Mouse (Mus musculus): ENCODE measurements at regions not wholly inside any gene's neighbourhood (a gene's known extent, or its start where the extent isn't known, plus 50 kb on each side); places are given as distances from the start of the nearest gene placed in this dataset.

DNA sequence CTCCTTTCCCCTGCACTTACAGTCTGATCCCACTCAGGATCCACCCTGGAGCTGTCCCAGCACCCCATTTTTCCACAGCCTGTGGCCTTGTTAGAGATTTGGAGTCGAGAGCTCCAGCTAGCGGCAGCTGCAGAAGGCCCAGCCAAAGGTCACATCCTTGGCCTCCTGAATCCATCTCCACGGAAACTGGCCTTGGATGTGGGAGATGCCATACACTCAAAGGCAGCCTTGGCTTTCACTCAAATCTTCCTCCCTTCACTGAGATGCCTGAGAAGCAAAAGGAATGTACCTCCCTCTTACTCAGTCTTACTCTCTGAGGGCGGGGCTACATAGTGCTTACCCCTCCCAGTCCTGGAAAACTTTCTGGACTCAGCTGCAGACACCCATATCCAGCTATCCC is 56.2 kb upstream of the Ky start:
- intact Hi-C loops (cut with DNase I) = no loop called here
- peak in 1 of 2 experiments; percentile 19 for DNase-seq (ENCODE audit: low spot score in 2 of 2)

DNA sequence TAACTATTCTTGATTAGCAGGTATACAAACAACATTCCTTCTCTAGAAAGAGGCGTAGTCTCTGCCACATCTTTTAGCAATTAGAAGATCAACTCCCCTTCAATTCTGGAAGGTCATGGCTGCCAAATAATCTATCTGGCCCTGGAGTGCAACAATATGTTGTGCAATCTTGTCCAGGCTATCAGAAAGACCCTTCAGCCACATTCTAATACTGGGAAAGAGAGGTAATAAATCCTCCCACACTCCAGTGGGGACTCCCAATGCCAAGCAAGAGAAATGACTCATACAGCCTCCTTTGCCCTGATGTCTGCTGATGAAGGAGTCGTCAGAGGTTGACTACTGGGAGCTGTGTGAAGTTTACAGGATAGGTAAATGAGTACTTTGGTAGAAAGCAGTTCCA is 59.5 kb upstream of the Ky start:
- intact Hi-C loops (cut with DNase I) = no loop called here
- no peak for DNase-seq (ENCODE audit: low spot score in 2 of 2)

DNA sequence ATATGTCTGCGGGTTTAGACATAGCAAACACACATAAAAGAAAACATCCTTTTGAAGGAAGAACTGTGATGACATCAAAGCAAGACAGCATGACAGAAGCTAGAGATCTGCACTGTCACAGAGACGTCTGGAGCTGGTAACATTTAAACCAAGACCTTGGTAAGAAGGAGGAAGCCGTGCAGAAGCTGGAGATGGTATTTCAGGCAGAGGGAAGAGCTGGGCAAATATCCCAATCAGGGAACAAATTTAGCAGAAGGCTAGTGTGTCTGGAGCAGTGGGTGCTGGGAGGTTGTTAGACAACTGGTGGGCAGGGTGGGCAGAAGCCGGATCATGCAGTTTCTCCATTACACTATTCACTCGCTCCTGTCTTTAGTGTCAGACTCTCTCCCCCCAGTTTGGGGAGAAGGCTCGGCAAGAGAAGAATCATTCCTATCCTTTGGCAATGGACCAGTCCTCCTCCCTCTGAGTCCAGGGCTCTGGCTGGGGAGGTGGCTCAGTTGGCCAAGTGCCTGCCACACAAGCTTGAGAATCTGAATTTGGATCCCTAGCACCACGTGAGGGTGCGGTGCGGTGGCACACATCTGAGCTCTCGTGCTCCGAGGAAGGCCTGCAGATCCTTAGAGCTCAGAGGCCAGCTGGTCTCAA is 63.2 kb upstream of the Ky start:
- intact Hi-C loops (cut with DNase I) = no loop called here
- DNase-seq (ENCODE audit: low spot score in 2 of 2) = peak; percentile 16 to 17

DNA sequence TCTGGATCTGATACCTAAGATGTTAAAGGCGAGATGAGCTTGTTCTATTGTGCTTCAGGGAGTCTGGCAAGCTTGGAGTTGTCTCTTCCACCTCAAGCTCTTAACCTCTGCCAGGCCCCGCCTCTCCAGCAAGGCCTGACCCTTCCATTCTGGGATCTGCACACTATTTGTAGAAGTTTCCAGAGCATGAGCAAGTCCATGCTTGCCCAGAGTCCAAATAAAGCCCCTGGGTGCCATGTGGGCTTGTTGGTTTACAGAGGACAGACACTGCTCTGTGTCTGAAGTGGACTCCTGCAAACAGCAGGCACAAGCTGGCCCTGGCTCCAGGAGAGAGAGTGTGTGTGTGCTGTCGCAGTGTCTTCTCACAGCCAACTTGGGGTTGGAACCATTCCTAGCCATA is 67.9 kb upstream of the Ky start:
- intact Hi-C loops (cut with DNase I) = no loop called here
- peak in 1 of 2 experiments; percentile 10 for DNase-seq (ENCODE audit: low spot score in 2 of 2)

DNA sequence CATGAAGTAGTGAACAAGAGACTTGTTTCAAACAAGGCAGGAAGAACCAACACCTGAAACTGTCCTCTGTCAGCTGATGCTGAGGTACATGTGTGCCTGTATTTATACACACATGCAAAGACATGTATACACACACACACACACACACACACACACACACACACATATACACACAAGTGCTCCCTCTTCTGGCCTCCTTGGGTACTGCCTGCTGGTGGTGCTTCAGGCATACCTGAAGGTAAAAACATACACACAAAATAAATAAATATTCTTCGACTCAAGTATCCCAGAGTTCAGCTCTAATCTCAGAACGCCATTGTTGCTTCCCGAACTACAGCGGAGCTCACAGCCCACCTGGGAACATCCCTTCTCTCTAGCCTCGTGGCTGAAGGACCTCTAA is 69.2 kb upstream of the Ky start:
- intact Hi-C loops (cut with DNase I) = no loop called here
- peak in 1 of 2 experiments; percentile 23 for DNase-seq (ENCODE audit: low spot score in 2 of 2)

DNA sequence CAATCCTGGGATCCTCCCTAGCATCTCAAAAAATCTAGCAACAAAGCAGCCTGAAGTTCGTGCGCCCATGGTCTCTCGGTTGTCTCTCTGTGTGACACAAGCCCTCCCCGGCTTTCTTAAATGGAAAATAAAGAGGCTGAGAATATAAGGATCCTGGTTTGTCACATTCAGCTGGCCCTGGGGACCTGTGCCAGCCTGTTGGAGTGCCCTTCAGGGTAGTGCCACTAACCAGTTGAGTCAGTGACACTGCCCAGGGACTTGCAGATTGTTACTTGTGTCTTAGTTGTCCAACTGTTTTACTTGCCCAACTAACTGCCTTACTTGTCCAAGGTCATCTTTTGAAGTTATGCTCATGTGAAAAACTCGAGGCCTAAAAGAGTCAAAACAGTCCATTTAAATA is 73.5 kb upstream of the Ephb1 start:
- no peak for DNase-seq (ENCODE audit: low spot score in 2 of 2)
- intact Hi-C loops (cut with DNase I) = no loop called here

DNA sequence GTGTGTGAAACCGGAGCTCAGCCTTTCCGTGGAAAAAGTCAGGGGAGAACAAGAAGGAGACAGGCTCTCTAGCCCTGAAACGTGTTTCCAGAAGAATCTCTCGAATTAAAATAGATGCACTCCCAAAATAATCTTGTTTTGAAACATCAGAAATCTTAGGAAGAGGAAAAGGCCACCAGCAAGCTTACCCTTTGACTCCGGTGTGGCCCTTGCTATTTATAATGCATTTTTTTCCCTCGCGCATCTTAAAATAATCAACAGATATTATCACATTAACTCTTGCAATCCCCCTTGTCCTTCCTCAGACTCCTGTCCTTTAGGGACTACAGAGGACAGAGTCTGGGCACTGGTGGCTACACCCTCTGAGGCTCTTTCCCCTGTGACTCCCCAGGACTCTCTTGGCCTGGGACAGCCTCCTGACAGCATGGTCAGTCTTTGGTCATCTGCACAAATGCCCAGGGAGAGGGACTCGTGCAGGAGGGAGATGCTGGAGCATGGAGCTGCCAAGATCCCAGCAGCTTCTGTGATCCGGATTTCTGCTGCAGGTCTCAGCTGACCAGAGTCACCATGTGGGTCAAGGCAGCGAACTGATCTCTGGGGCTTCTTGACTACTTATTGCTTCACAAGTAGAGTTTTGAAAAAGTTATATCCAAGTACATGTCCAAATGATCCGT is 70.3 kb upstream of the Ephb1 start:
- no peak for DNase-seq (ENCODE audit: low spot score in 2 of 2)
- intact Hi-C loops (cut with DNase I) = no loop called here

DNA sequence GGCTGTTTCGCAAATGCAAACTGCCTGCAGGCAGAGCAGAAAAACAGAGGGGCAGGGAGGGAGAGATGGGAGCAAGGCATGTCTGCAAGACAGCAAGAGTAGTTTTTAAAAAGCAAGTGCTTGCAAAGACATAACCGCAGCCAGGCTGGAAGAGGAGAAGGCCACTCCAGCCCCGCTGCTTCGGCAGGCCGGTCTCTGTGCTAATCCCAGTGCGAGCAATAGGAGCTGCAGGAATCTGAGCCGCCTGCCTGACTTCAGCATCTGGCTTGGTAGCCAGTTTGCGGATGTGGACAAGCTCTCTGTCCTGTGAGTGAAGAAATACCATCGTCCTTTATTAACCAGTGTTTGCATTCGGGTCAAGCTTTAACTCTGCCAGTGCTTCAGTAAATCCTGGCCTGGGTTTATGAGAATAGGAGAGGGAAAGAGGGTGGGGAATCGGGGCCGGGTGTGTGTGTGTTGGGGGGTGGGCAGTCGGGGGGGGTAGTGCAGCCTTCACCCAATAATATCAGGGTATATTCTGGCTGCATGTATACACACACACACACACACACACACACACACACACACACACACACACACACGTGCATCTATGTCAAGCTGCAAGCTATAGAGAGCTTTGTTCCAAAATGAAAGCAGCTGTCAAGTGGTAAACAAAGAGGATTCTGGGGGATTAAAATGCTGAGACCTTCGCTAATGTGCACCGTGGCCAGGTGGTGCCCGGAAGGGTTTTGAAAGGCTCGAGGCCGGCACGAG is 69.6 kb upstream of the Ephb1 start:
- DNase-seq (ENCODE audit: low spot score in 2 of 2) = peak; percentile 22
- intact Hi-C loops (cut with DNase I) = no loop called here

DNA sequence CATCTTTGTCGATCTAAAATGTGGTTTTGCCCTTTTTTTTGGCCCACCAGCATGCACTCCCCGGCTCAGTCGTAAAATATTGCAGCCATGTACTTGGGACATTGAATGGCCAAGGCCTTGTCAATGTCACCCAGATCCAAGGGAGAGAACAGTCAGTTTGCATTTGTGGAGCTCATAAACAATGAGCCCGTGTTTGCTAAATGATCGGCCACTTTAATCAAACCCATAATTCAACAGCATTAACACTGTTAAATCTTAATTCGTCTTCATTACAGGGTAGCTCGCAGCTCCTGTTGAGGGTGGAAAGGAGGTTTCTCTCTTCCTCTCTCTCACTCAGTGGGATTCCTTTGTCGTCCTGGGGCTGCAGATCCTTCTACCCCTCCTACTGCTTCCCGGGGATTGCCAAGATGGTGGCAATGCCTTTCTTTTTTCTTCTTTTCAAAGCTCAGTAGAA is 69.0 kb upstream of the Ephb1 start:
- intact Hi-C loops (cut with DNase I) = no loop called here
- DNase-seq (ENCODE audit: low spot score in 2 of 2) = no peak

DNA sequence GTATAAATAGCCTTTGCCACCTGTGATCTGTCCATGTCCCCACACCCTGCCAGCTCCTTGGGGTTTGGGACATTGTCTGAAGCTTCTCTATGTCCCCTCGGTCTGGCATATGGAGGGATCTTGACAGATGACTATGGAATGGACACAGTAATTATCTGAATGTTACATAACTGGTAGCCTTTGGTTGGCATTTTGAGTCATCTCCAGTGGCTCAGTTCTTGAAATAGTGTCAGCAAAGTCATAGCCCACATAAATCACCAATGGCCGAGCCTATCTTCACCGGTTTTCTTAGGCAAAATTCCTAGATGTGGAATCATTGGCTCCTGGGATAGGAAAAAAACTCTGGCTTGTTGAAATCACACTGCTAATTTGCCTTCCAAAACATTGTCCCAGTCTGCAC is 67.3 kb upstream of the Ephb1 start:
- intact Hi-C loops (cut with DNase I) = no loop called here
- no peak for DNase-seq (ENCODE audit: low spot score in 2 of 2)

DNA sequence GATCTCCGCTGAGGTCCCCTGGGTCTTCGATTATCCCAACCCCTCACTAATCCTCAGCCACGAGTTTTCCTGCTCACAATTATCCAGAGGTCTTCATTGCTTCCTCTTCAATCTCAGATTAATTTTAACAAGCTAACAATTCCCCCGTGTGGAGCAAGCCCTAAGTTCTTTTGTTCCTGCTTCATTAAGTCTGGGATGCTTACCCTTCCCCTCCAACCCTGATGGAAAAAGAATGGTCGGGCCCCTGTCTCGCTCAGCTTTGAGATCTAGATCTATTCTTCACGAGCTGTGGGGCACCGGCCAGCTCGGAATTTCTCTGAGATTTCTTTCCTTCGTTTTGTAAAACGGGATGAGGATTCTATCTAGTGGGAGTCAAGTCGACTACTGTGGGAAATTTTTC is 65.7 kb upstream of the Ephb1 start:
- intact Hi-C loops (cut with DNase I) = no loop called here
- DNase-seq (ENCODE audit: low spot score in 2 of 2) = no peak

DNA sequence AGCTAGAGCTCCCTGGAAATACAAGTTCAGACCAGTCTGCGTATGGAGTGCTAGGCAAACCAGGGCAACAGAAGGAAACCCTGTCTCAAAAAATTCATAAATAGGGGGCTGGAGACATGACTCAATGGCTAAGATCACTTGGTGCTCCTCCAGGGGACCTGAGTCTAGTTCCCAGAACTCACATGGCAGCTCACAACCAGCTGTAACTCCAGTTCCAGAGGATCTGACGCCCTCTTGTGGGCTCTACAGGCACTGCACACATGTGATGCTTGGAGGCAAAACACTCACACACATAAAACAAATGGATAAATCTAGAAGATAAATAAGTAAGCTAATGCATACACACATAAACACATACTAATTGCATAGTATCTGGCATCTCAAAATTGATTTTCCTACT is 59.1 kb upstream of the Ephb1 start:
- intact Hi-C loops (cut with DNase I) = no loop called here
- no peak for DNase-seq (ENCODE audit: low spot score in 2 of 2)

DNA sequence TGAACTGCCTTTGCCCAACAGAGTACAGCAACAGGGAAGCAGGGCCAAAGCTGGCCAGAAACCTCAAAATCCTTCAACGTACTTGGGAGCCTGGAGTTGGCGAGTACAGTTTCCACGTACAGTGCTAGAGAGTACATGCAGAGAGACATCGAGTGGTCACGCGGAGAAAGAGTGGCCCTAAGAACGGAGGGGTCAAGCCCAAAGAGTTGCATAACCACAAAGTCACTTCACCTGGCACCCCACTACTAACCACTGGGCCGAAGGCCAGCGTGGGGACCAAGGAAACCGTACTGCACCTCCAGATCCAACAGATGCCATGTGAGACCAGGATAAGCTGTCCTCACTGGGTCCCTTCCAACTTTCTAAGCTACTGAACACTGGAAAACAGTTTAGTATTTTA is 56.2 kb upstream of the Ephb1 start:
- intact Hi-C loops (cut with DNase I) = no loop called here
- DNase-seq (ENCODE audit: low spot score in 2 of 2) = no peak

DNA sequence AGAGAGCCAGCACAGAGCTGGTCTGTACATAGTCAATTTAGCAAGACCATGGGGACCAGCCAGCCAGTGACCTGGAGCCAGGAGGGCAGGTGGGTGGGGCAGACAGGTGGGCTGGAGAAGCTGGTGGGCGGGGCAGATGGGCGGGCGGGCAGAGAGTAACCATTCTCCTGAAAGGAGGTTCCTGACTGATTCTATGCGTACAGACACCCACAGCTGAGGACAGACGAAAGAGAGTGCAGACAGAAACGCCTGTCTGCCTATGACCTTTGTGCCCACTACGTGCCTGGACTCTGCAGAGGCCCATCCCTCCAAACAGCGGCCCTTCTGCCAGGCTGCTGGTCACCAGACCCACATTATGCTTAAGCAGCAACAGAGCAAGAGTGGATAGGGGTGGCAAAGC is 51.5 kb upstream of the Ephb1 start:
- intact Hi-C loops (cut with DNase I) = loop anchor here (5.0 to 10.0 kb wide), 2 partner anchors 109 to 201 kb away; no protein-coding TSS in a partner anchor

More for the DNA sequence above, 51.5 kb upstream of the Ephb1 start:
- DNase-seq (ENCODE audit: low spot score in 2 of 2) = no peak
